Mouse (Mus musculus) ES-E14 (cell line): ENCODE measurements around the gene Iqschfp.

Experiments used
- CHD2 ChIP-seq: IDR thresholded peaks from 2 replicates; pipeline ENCODE4 v1.6.1; 2014; ENCODE audit warnings: mild to moderate bottlenecking, low read depth, low read length, inconsistent platforms
- MAFK ChIP-seq: IDR thresholded peaks from 2 replicates; pipeline ENCODE4 v1.6.1; 2014; ENCODE audit warnings: mild to moderate bottlenecking, low read depth, low read length, inconsistent platforms; ENCODE audit not compliant: insufficient read depth

- TF ChIP-seq CHD2 (no peak), MAFK (no peak)
Observed at GRCm38 (mm10) chr3:68262304-68262703, 370.3 kb downstream of the Iqschfp start.
